Mouse (Mus musculus) G1E (cell line): ENCODE results near the gene Dhx16.

Experiments
- CTCF ChIP-seq: IDR thresholded peaks from 2 replicates; pipeline ENCODE4 v1.5.1; 2012; ENCODE audit warnings: low read depth, low read length, inconsistent platforms, mixed read lengths
- GATA1 ChIP-seq: IDR thresholded peaks from 2 replicates; pipeline ENCODE4 v1.6.1; 2012; ENCODE audit warnings: borderline replicate concordance, low read length, inconsistent platforms, mixed read lengths
- GATA2 ChIP-seq: IDR thresholded peaks from 2 replicates; pipeline ENCODE4 v1.6.1; 2012; ENCODE audit warnings: low read depth, low read length, inconsistent platforms, borderline replicate concordance
- POLR2AphosphoS5 ChIP-seq: IDR thresholded peaks from 2 replicates; pipeline ENCODE4 v1.6.1; 2012; ENCODE audit warnings: low read depth, low read length, inconsistent platforms; ENCODE audit not compliant: insufficient replicate concordance
- TAL1 ChIP-seq: conservative IDR thresholded peaks from 2 replicates; pipeline ENCODE4 v1.6.1; 2012; ENCODE audit warnings: low read depth, low read length, inconsistent platforms, mixed read lengths

DNA sequence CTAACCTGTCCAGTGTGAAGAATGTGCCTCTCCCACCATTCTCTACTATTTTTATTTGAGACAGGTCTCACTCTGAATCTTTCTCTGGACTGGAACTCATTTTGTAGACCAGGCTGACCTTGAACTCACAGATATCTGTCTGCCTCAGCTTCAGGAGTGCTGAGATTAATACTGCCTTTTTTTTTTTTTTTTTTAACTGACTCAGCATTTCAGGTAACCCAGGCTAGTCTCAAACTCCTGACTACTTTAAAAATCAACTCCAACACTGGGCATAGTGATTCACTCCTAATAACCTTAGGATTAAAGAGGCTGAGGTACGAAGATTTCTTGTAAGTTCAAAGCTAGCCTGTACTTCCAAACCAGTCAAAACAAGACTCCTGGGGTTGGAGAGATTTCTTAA lies 26.0 kb downstream of the Dhx16 start:
- TF ChIP-seq CTCF (no peak), POLR2AphosphoS5 (no peak), TAL1 (no peak), GATA1 (no peak), GATA2 (no peak)
